Mouse (Mus musculus) hindbrain, embryonic 11.5 days (tissue): Measurements from ENCODE around the gene Myrf. TPM values are rescaled to one million over a fixed set of nuclear protein-coding genes. Genes with fewer than 3 reads are reported as not detected.

Experiments
- ATAC-seq: fragments of 200-750 bp; cut with Nextera tagmentation; 2 replicates; pipeline ENCODE4 v1.8.0; 2017; ENCODE audit warnings: mild to moderate bottlenecking, moderate TSS enrichment, moderate library complexity; ENCODE audit not compliant: low FRiP score
- DNase-seq: peaks from one replicate; pipeline ENCODE4 v3.0.0-alpha.2; 2015; ENCODE audit warnings: low spot score
- H3K27ac ChIP-seq: fragments of 300-500 bp; sonication (generic); 2 replicates; pipeline ENCODE4 v1.5.1; 2014; ENCODE audit warnings: mild to moderate bottlenecking, low read depth, low read length
- H3K27me3 ChIP-seq: fragments of 300-500 bp; sonication (generic); 2 replicates; pipeline ENCODE4 v1.6.1; 2014; ENCODE audit warnings: mild to moderate bottlenecking, low read length, moderate library complexity, mixed read lengths; ENCODE audit not compliant: control insufficient read depth, insufficient read depth
- H3K36me3 ChIP-seq: fragments of 300-500 bp; sonication (generic); 2 replicates; pipeline ENCODE4 v1.6.1; 2014; ENCODE audit warnings: mild to moderate bottlenecking, low read length, moderate library complexity, mixed read lengths; ENCODE audit not compliant: control insufficient read depth, insufficient read depth
- H3K4me1 ChIP-seq: fragments of 300-500 bp; sonication (generic); replicated peaks from 2 replicates; pipeline ENCODE4 v1.6.1; 2014; ENCODE audit warnings: low read length, mixed read lengths; ENCODE audit not compliant: control insufficient read depth, insufficient read depth
- H3K4me2 ChIP-seq: fragments of 300-500 bp; sonication (generic); replicated peaks from 2 replicates; pipeline ENCODE4 v1.6.1; 2014; ENCODE audit warnings: mild to moderate bottlenecking, low read depth, low read length
- H3K4me3 ChIP-seq: fragments of 300-500 bp; sonication (generic); 2 replicates; pipeline ENCODE4 v1.5.1; 2014; ENCODE audit warnings: low read depth, low read length
- H3K9ac ChIP-seq: fragments of 300-500 bp; sonication (generic); 2 replicates; pipeline ENCODE4 v1.6.1; 2014; ENCODE audit warnings: low read depth, low read length
- H3K9me3 ChIP-seq: fragments of 300-500 bp; sonication (generic); 2 replicates; pipeline ENCODE4 v1.6.1; 2016; ENCODE audit warnings: low read length; ENCODE audit not compliant: control insufficient read depth
- WGBS: fragments of 180-500 bp; shearing (Covaris S2); extraction: QIAGEN DNeasy Blood & Tissue Kit; methylation state at CpG from one replicate; pipeline ENCODE4 v1.1.7; 2014; 5-methylcytosine and 5-hydroxymethylcytosine counted together
- polyA plus RNA-seq: library from polyadenylated mRNA; unstranded; fragments of >200 nt; fragmentation: Nextera tagmentation; extraction: Ambion mirVana; gene quantifications from 2 replicates; pipeline ENCODE4 v1.2.1, GENCODE M21; 2014

The Myrf gene
- polyA plus RNA-seq, 1 experiment from 2014 or later, result 1.6 TPM

DNA sequence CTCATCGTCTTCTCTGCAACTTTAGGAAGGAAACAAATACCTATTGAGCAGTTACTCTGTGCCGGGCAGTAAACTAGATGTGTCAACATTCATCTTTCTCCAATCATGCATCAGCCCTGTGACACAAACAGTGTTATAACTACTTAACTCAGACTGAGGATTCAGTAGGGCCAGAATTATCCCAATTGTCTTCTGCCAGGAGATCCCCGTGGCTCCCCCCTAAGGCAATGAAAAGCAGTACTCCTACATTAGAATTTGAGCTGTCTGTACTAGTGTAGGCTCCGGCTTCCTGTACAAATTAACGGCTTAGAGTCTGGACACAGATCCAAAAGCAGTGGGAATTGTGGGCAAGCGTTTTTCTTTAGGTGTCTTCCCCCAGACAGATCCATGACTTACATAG is 35.5 kb downstream of the Myrf start:
- no peaks in the 10 kb centered on the region for H3K9me3 ChIP-seq
- H3K4me3 ChIP-seq, result no peak overlapping the region; the same call in 1 of the 2 replicates
- H3K36me3 ChIP-seq, result peaks cover 11% of the 10 kb centered on the region
- H3K27ac ChIP-seq, result no peak overlapping the region
- peak overlapping the region; percentile 76; the same call in 1 of the 2 replicates for H3K4me2 ChIP-seq
- DNase-seq, result no peak
- 76% methylated on average over 6 of the region's 6 CpGs for WGBS
- ATAC-seq, result no peak
- H3K4me1 ChIP-seq, result peaks cover 7% of the 10 kb centered on the region
- H3K27me3 ChIP-seq, result no peaks in the 10 kb centered on the region
- H3K9ac ChIP-seq, result no peak overlapping the region

DNA sequence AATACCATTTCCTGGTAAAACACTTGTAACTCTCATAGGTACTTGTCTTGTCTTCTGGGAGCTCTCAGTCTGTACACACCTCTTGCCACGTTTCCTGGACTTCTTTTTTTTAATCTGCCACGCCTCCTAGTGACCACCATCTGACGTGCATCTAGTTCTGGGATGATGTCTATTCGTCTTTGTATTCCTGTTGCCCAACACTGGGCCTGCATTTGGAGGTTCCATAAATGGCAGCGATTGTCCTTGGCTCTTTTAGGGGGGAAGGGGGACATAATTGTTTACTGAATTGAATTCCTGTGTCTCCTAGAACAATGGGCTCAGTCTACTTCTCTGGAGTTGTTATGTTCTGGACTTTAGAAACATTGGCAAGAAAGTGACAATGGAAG is 35.9 kb downstream of the Myrf start:
- H3K27me3 ChIP-seq, result no peaks in the 10 kb centered on the region
- H3K4me2 ChIP-seq, result peak overlapping the region; percentile 76
- 0% methylated on average over 5 of the region's 5 CpGs for WGBS
- H3K9me3 ChIP-seq, result no peaks in the 10 kb centered on the region
- ATAC-seq, result peak; percentile 46; the same call in 1 of the 2 replicates
- peaks cover 7% of the 10 kb centered on the region for H3K4me1 ChIP-seq
- H3K4me3 ChIP-seq, result peak overlapping the region; percentile 76
- peak; percentile 65 for DNase-seq
- peak overlapping the region; percentile 80 for H3K9ac ChIP-seq
- H3K36me3 ChIP-seq, result peaks cover 15% of the 10 kb centered on the region
- 0 out of 2 replicates have a peak overlapping the region, but pooled peaks have one; percentile 43 for H3K27ac ChIP-seq

DNA sequence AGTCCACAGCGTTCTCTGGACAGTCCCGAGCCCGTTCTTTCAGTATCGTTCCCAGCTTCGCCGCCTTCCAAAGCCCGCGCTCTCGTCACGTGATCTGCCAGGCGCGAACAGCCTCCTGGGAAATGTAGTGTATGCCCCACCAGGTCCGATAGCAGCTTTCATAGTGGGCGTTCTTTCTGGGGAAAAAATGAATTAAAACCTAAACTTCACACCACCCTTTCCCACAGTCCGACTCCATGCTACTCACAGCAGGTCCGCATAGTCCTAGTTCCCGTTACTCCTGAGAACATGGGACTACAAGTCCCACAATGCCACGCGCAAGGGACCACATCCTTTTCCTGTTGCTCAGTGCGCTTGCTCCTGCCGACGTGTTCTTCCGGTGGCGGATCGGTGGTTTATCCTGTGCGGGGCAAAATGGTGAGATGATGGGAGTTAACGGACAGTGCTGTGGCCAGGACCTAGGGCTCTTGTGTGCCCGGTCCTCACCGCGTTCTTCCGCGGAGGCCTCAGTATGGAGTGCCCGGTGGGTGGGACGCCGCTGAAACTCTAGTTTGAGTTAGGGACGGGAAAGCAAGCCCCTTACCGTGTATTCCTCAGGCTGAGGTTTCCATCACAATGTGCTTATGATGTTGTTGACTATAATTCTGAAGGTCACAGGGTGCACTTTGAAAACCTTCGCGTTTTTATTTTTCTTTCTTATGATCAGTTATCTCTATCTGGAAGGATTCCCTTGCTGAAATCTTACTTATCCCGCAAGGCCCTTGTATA is 36.5 kb downstream of the Myrf start, which contains the start of the genes Tmem258 and Fen1:
Gene Tmem258, plus strand, starts transcription at position 167 of the 768 bp plus-strand sequence.
Gene Fen1, minus strand, starts transcription at position 322 of the 768 bp plus-strand sequence.
- Histone ChIP-seq H3K4me1 (peaks cover 7% of the 10 kb centered on the region), H3K36me3 (peaks cover 16% of the 10 kb centered on the region)

GRCm38 (mm10) chr19:10203146-10203847 is 37.3 kb downstream of the Myrf start:
- peaks cover 12% of the 10 kb centered on the region; the same call in 1 of the 2 replicates for H3K36me3 ChIP-seq
- no peaks in the 10 kb centered on the region for H3K27me3 ChIP-seq
- H3K9me3 ChIP-seq, result no peaks in the 10 kb centered on the region
- peaks cover 7% of the 10 kb centered on the region for H3K4me1 ChIP-seq
- ATAC-seq, result no peak
- WGBS, result 3% methylated on average over 23 of the region's 23 CpGs
- no peak for DNase-seq
- peak overlapping the region; percentile 76 for H3K4me3 ChIP-seq
- peak overlapping the region; percentile 76 for H3K4me2 ChIP-seq
- H3K9ac ChIP-seq, result peak overlapping the region; percentile 80
- no peak overlapping the region for H3K27ac ChIP-seq

More for the DNA sequence above, 36.5 kb downstream of the Myrf start, which contains the start of the genes Tmem258 and Fen1:
- no peaks in the 10 kb centered on the region for H3K9me3 ChIP-seq
- H3K4me2 ChIP-seq, result peak within 1 kb of the TSS; percentile 76
- H3K4me3 ChIP-seq, result peak within 1 kb of the TSS; percentile 76
- peak; percentile 88 for DNase-seq
- peak; percentile 95 for ATAC-seq
- peak within 1 kb of the TSS; percentile 80 for H3K9ac ChIP-seq
- H3K27ac ChIP-seq, result peak within 1 kb of the TSS; percentile 43
- no peaks in the 10 kb centered on the region for H3K27me3 ChIP-seq
- WGBS, result under 1% methylated on average over 40 of the region's 40 CpGs

GRCm38 (mm10) chr19:10198723-10199122 is 41.8 kb downstream of the Myrf start:
- Histone ChIP-seq H3K9ac (no peak overlapping the region), H3K27me3 (no peaks in the 10 kb centered on the region), H3K4me2 (no peak overlapping the region), H3K36me3 (peaks cover 19% of the 10 kb centered on the region; the same call in 1 of the 2 replicates), H3K27ac (no peak overlapping the region), H3K9me3 (no peaks in the 10 kb centered on the region), H3K4me3 (no peak overlapping the region), H3K4me1 (peaks cover 7% of the 10 kb centered on the region)
- peak; percentile 34; the same call in 1 of the 2 replicates for ATAC-seq
- peak; percentile 92 for DNase-seq
- 29% methylated on average over 3 of the region's 3 CpGs for WGBS

DNA sequence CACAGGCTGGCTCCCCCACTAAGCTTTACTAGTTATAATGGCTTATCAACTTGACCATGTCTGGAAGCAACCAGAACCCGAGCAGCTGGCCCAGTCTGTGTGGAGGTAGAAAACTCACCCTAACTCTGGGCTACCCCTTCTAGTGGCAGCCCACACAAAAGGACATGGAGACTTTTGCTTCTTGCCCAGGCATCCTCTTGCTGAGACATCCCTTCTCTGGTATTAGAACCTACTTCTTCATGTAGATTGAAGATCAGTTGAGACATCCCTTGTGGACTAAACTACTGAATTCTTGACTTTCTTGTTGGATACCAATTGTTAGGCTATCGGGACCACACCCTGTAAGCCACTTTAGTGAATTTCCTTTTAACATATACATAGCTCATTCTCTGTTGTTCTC is 42.3 kb downstream of the Myrf start:
- Histone ChIP-seq H3K4me3 (no peak overlapping the region), H3K9me3 (no peaks in the 10 kb centered on the region), H3K27ac (no peak overlapping the region), H3K4me2 (no peak overlapping the region), H3K27me3 (no peaks in the 10 kb centered on the region), H3K9ac (no peak overlapping the region), H3K4me1 (peaks cover 7% of the 10 kb centered on the region), H3K36me3 (peaks cover 19% of the 10 kb centered on the region; the same call in 1 of the 2 replicates)
- no peak for ATAC-seq
- 87% methylated on average over 2 of the region's 2 CpGs for WGBS
- no peak for DNase-seq

DNA sequence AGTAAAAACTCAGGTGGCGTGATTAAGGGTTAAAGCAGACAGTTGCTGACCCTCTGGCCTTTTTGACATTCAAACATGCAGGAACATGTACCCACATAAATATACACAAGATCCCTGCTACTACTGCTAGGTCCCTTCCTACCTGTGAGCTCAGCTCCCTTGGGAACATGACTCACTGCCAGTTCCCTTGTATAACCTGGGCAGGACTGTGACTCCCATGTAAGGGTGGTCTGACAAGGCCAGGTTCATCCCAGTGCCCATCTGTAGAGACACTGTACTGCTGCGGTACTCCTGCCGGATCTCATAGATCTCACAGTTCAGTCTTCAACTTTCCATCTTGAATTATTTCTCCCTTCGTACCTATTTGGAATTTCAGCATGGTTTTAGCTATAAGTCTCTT is 43.4 kb downstream of the Myrf start:
- Histone ChIP-seq H3K4me1 (no peaks in the 10 kb centered on the region), H3K9me3 (no peaks in the 10 kb centered on the region), H3K36me3 (peaks cover 28% of the 10 kb centered on the region; the same call in 1 of the 2 replicates), H3K9ac (no peak overlapping the region), H3K4me2 (no peak overlapping the region), H3K27me3 (no peaks in the 10 kb centered on the region), H3K27ac (no peak overlapping the region), H3K4me3 (no peak overlapping the region)
- no peak for DNase-seq
- ATAC-seq, result no peak
- 88% methylated on average over 4 of the region's 4 CpGs for WGBS

DNA sequence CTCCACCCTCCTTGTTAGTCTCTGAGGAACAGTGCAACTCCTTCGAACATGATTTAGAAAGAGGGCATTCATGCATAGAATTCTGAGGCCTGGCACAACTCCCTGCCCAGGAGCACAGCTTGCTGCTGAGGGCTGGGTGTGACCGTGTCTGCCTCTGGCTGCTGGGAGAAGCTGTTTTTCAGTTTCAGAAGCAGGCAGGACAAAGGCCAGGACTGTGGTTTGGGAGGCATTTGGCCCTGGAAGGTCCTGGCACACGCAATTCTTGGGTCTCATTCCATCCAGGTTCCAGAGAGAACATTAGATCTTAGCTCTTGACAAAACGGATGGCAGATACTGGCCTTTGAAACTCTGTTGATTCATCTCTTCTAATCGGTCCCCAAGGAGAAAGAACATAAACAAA is 45.3 kb downstream of the Myrf start:
- 78% methylated on average over 5 of the region's 5 CpGs for WGBS
- no peaks in the 10 kb centered on the region for H3K4me1 ChIP-seq

More for the DNA sequence above, 45.3 kb downstream of the Myrf start:
- Histone ChIP-seq H3K27me3 (no peaks in the 10 kb centered on the region), H3K9ac (no peak overlapping the region), H3K36me3 (peaks cover 23% of the 10 kb centered on the region; the same call in 1 of the 2 replicates), H3K9me3 (no peaks in the 10 kb centered on the region), H3K27ac (no peak overlapping the region), H3K4me3 (no peak overlapping the region), H3K4me2 (no peak overlapping the region)
- DNase-seq, result no peak
- no peak for ATAC-seq
